Mouse (Mus musculus): ENCODE results near the gene Tmem163.

The Tmem163 gene

DNA sequence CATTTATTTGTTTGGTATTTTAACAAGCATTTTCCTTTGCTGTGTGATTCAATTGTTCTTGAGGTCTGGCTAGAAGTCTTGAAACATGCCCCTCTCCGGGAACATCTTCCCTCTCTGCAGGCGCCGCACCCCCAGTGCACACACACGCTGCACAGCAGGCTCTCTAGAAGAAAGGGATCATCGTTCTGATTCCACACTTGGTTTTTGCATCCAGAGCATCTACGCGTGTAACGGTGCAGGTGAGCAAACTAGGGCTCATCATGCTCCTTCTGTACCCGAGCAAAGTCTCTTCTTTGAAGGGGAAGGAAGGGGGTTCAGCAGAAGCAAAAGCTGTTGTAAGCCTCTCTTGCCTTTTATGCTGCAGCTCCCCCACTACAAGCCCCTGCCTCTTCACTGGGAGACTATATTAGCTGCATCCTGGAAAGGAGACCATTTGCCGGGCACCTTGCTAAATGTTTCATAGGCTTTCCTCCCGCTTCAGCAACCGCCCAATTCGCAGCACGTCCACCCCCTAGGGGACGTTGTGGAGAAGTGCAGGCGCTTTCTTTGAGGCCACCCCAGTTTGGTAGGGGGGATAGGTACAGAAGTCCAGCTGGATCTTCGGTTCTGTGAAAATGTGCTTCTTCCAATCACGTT lies at the start of gene Tmem163:
TSS of gene Tmem163 (minus strand) at position 51 of the 636 bp plus-strand sequence.
- peak; percentile 79 for DNase-seq (ENCODE audit: low read depth, low spot score)

GRCm38 (mm10) chr1:127729096-127729495 lies 49.7 kb upstream of the Tmem163 start, which contains the start of gene Acmsd:
TSS of gene Acmsd (plus strand) at chr1:127729413.
- no peak for DNase-seq (ENCODE audit: low read depth, low spot score)

DNA sequence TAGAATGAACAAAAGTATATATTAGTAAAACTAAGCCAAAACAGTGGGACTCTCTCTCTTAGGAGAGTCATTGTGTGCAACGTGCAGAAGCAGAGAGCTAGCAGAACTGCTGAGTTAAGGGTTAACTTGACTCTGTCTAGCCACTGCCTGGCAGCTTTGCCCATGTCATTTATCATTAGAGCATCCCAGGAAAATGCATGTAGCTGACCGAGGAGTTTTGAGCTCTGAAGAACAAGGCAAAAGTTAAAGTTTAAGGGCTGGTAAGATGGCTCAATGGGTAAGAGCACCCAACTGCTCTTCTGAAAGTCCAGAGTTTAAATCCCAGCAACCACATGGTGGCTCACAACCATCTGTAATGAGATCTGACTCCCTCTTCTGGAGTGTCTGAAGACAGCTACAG lies 44.2 kb upstream of the Tmem163 start:
- no peak for DNase-seq (ENCODE audit: low read depth, low spot score)

DNA sequence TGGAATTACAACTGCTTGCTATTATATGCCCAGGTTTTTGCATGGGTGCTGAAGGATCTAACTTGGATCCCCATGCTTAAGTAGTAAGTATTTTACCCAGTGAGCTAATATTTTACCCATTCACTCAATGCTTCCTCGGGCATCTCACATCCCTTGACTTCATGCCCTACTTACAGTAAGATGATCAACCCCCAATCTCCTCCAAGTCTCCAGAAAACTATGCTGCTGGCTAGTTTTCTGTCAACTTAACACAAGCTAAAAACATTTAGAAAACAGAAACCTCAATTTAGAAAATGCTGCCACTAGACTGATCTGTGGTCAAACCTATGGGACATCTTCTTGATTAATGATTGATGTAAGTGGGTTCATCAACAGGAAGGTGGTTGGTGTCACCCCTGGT lies 38.9 kb upstream of the Tmem163 start:
- no peak for DNase-seq (ENCODE audit: low read depth, low spot score)

DNA sequence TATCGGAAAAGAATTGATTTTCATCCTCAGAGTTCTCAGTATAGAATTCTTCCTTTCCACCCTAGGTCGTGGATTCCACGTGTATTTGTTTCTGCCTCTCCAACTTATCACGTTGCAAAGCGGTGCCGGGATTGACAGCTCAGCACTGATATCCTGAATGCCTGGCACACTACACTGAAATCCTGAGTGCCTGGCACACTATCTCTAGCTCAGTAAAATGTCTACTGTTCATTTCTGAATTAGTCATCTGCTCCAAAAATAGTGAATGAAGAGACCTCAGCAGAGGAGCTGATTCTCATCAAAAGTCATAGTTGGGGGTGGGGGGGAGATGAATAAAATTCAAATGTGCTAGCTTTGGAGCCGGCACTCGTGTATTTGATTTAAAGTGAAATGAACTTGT lies 37.1 kb upstream of the Tmem163 start:
- no peak for DNase-seq (ENCODE audit: low read depth, low spot score)

DNA sequence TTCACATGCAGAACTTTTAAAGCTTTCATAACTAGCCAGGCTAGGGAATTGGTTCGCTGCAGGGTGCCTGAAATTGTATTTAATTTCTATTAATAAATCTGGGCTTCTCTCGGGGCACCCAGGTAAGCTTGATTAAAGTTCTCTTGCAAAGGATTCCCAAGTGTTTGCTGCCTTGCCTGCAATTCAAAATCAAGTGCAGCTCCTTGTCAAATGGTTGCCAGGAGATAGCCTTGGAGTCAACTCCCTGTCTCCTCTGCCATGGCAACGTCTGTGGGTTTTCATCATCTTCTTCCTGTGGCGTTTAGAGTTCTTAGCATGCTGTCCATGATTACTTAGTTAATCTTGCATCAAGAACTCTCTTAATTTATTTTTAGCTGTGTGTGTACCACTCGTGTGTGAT lies 26.9 kb upstream of the Tmem163 start:
- DNase-seq (ENCODE audit: low read depth, low spot score) = no peak

DNA sequence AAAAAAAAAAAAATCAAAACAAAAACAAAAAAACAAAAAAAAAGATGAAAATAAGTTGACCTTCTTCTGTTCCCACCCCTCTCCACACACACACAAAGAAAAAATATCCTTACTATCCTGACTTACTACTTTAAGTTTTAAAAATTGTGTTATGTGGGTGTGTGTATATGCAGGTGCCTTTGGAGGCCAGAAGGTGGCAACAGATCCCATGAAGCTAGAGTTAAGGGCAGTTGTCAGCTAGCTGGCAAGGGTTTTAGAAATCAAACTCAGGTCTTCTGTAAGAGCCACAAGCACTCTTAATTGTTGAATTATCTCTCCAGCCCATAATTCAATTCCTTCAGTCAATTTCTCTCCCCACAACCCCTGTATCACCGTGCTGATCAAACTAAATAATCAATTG lies 22.8 kb upstream of the Tmem163 start:
- DNase-seq (ENCODE audit: low read depth, low spot score) = peak; percentile 14

GRCm38 (mm10) chr1:127696533-127696932 lies 17.2 kb upstream of the Tmem163 start:
- DNase-seq (ENCODE audit: low read depth, low spot score) = peak; percentile 56

- peak; percentile 39 for DNase-seq (ENCODE audit: low read depth, low spot score)
These were observed 1.4 kb downstream of the Tmem163 start for GRCm38 (mm10) chr1:127677661-127678580.

DNA sequence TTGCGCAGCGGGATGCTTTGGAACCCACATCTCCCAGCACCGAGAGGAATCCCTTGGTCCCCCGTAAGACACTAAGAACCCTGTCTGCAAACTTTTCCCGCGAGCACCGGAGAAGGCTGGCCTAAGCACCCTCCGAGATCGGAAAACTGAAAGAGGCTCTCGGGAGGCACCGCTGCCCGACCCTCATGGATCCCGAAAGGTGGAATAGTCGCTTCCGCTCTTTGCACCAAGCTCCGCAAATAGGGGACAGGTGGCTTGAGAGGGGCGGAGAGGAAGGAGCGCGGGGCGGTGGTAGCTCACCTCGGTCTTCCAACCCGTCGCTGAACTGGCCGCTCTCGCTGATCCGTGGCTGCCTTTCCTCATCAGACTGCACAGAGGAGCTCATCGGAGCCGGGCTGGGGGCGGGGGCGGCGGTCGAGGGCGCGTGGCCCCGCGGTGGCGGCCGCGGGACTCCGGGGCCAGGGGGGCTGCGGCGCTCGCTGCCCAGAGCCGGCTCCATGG lies 2.2 kb downstream of the Tmem163 start:
- DNase-seq (ENCODE audit: low read depth, low spot score) = peak; percentile 54

- DNase-seq (ENCODE audit: low read depth, low spot score) = no peak
These were observed 2.7 kb downstream of the Tmem163 start for GRCm38 (mm10) chr1:127676516-127677099.

DNA sequence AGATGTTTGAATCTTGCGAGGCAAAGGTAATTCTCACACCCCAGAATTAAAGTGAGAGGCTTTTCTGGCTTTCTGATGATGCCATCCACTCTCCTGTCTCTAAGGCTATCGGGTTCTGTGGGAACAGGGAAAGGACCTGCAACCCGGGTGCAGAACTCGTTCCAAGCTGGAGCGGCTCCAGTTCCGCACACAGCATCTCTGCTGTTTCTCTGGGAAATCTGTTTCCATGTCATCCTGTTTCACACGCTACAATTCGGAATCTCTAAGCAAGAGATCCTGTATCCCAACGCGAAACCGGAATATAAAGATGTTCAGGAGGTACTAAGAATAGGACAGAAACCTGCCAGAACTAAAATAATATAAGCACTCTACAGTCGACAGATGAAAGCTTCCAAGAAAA lies 3.2 kb downstream of the Tmem163 start:
- DNase-seq (ENCODE audit: low read depth, low spot score) = no peak

DNA sequence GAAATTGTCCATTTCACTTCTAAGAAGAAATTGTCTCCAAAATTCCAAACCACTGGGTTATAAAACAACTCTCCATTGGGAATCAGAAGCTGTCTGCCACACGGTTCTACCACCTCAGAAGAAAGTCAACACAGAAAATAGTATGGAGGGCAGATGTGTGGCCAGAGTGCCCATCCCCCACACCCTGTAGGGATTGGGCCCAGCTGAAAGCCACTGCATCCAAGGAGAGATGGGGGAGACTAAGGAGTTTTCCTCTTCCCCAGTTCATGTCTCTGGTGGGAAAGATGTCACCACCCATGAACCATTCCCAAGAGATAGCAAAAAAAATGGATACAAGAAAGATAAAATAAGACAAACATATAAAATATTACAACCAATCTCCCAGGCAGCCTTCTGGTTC lies 4.1 kb downstream of the Tmem163 start:
- DNase-seq (ENCODE audit: low read depth, low spot score) = no peak

- no peak for DNase-seq (ENCODE audit: low read depth, low spot score)
These were observed 5.9 kb downstream of the Tmem163 start for GRCm38 (mm10) chr1:127673221-127674050.

- no peak for DNase-seq (ENCODE audit: low read depth, low spot score)
These were observed 11.2 kb downstream of the Tmem163 start for GRCm38 (mm10) chr1:127668161-127668560.

- no peak for DNase-seq (ENCODE audit: low read depth, low spot score)
These were observed 12.1 kb downstream of the Tmem163 start for GRCm38 (mm10) chr1:127667110-127667860.

DNA sequence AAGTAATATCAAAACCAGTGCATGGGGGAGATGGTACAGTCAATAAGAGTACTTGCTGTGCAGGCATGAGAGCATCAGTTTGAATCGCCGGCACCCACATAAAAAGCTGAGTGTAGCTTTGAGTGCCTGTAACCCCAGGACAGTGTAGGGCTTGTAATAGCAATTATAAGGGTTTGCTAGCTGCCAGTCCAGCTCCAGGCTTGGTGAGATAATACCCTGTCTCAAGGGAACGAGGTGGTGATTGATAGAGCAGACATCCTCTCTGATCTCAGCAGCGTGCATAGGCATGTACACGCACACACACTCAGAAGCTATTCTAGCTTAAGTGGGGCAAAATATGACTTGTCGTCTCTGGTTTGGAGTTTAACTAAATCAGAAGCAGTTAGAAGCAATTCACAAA lies 13.1 kb downstream of the Tmem163 start:
- DNase-seq (ENCODE audit: low read depth, low spot score) = no peak

- no peak for DNase-seq (ENCODE audit: low read depth, low spot score)
These were observed 16.8 kb downstream of the Tmem163 start for GRCm38 (mm10) chr1:127662385-127663068.

- no peak for DNase-seq (ENCODE audit: low read depth, low spot score)
These were observed 18.0 kb downstream of the Tmem163 start for GRCm38 (mm10) chr1:127661118-127662012.
